Mouse (Mus musculus): Measurements from ENCODE around the gene Gm49322.

GRCm38 (mm10) chr10:80602698-80603325, 3.0 kb upstream of the Gm49322 start, which contains the start of the genes Scamp4 and Adat3:
- TF ChIP-seq CTCF (IDR thresholded peaks at IDR 0.05; ENCODE audit: borderline replicate concordance, extremely low read depth, insufficient read depth, insufficient read length) (no peak), POLR2A (IDR thresholded peaks at IDR 0.05; ENCODE audit: borderline replicate concordance, extremely low read depth, insufficient read depth, insufficient read length, poor library complexity, severe bottlenecking) (peak; percentile 36; the same call in 1 of the 2 replicates)
